Mouse (Mus musculus): ENCODE measurements around the gene Lmf1. TPM values are rescaled to one million over a fixed set of nuclear protein-coding genes. Genes with fewer than 3 reads are reported as not detected.

The Lmf1 gene
- polyA plus RNA-seq, 1 experiment from 2014 or later, result 24.2 TPM

DNA sequence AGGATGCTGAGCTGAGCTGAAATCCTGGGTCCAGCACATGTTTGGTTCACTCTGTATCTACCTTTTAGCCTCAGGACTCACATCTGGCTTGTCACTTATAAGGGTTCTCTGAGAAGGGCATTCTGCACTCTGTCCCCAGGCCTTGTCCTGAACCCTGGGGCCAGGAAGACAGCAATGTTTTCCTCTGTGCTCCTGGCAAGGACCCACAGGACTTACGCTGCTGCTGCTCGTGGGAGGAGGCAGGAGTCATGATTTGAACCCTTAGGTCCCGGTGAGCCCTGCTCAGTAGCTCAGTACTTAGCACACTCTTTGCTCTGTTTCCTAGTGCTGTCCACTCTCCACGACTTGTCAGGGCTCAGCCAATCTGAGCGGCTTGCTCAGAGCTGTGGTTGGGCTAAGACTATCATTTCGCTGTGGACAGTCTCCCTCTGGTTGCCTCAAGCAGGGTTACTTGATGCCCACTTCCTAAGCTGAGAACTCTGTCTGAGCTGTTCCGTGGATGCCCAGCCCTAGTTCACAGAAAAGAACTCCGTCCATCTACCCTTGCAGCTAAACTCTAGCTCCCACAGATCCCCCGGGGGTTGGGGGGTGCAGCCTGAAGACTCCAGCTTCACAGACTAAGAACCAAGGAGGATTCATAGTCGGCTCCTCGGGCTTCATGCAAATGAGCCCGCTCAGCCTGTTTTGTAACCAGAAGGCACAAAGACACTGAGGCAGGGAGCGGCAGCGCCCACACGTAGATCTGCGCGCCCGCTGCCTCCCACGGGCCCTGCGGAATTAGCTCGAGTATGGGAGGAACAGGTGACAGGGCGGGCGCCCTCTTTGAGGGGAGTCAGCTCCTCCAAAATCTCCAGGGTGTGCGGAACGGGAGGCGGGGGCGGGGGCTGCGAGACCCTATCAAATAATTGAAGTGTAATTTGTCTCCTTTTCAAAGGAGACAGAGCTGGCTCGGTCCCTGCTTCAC, 22.9 kb upstream of the Lmf1 start:
- peak overlapping the region; percentile 58 for H3K4me2 ChIP-seq (ENCODE audit: low read depth, low read length)
- WGBS, result 4% methylated on average over 29 of the region's 29 CpGs
- H3K9ac ChIP-seq (replicated peaks; ENCODE audit: low read depth, low read length), result peak overlapping the region; percentile 54
- no peaks in the 10 kb centered on the region for H3K9me3 ChIP-seq (ENCODE audit: control insufficient read depth, low read length)
- peak overlapping the region; percentile 74 for H3K27ac ChIP-seq (ENCODE audit: low read depth, low read length)
- peak overlapping the region; percentile 26 for H3K4me3 ChIP-seq (ENCODE audit: low read depth, low read length)
- no peaks in the 10 kb centered on the region for H3K36me3 ChIP-seq (ENCODE audit: control insufficient read depth, insufficient read depth, low read length)
- H3K4me1 ChIP-seq (ENCODE audit: control insufficient read depth, insufficient read depth, low read length), result peaks cover 18% of the 10 kb centered on the region
- H3K27me3 ChIP-seq (ENCODE audit: control insufficient read depth, insufficient read depth, low read length), result no peaks in the 10 kb centered on the region
- ATAC-seq (ENCODE audit: low read depth), result peak; percentile 59; the same call in 1 of the 2 replicates

DNA sequence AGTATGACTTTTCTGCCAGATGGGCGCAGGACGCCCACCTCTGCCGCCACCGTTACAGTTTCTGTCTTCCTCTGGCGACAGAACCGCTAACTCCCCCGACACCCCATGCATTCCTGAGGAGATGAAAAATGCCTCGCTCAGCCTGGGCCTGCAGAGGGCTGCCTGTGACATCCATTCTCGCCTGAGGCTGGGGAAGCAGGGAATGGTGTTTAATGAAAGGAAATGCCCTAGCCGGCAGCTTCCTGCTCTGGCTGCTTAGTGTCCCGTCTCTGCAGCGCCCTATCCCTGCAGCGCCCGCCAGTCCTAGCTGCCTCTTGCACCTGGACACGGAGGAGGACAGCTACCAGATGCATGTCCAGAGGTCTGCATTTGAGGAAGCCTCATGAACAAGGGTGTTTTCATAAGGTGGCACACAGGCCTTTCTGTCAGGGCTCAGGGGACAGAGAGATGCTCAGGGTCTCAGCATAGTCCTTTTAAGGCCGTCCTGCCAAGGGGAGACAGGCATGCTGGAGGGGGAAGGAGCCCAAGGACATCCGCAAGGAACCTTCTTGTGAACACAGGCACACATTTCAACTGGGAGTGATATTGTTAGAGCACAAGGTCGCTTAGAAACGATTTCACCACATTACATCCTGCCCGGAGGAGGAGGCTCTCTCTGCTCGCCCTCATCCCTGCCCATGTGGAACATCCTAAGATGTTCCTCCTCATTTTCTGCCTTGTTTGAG, 22.1 kb upstream of the Lmf1 start:
- ATAC-seq (ENCODE audit: low read depth), result peak; percentile 60; the same call in 1 of the 2 replicates
- peak overlapping the region; percentile 54 for H3K9ac ChIP-seq (replicated peaks; ENCODE audit: low read depth, low read length)
- no peaks in the 10 kb centered on the region for H3K36me3 ChIP-seq (ENCODE audit: control insufficient read depth, insufficient read depth, low read length)
- H3K9me3 ChIP-seq (ENCODE audit: control insufficient read depth, low read length), result no peaks in the 10 kb centered on the region
- 11% methylated on average over 21 of the region's 21 CpGs for WGBS
- H3K27me3 ChIP-seq (ENCODE audit: control insufficient read depth, insufficient read depth, low read length), result no peaks in the 10 kb centered on the region
- peak overlapping the region; percentile 26 for H3K4me3 ChIP-seq (ENCODE audit: low read depth, low read length)
- H3K27ac ChIP-seq (ENCODE audit: low read depth, low read length), result peak overlapping the region; percentile 74
- peaks cover 18% of the 10 kb centered on the region for H3K4me1 ChIP-seq (ENCODE audit: control insufficient read depth, insufficient read depth, low read length)
- H3K4me2 ChIP-seq (ENCODE audit: low read depth, low read length), result peak overlapping the region; percentile 58

DNA sequence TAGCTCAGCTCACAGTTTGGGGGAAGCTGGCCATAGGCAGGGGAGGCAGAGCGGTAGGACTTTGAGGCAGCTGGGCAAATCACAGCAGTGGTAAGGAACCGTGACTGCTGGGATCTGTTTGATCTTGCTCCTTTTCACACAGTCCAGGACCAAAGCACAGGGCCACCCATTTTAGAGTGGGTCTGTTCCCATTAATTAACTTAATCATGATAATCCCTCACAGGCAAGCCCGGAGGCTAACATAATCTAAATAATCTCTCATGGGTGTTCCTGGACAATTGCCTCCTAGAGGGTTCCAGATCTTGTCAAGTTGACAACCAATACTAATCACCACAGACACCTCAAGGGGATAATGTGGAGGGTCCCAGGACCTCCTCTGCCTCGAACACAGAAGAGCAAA, 19.3 kb upstream of the Lmf1 start:
- H3K4me1 ChIP-seq (ENCODE audit: control insufficient read depth, insufficient read depth, low read length), result peaks cover 21% of the 10 kb centered on the region
- 51% methylated on average over 4 of the region's 4 CpGs for WGBS

DNA sequence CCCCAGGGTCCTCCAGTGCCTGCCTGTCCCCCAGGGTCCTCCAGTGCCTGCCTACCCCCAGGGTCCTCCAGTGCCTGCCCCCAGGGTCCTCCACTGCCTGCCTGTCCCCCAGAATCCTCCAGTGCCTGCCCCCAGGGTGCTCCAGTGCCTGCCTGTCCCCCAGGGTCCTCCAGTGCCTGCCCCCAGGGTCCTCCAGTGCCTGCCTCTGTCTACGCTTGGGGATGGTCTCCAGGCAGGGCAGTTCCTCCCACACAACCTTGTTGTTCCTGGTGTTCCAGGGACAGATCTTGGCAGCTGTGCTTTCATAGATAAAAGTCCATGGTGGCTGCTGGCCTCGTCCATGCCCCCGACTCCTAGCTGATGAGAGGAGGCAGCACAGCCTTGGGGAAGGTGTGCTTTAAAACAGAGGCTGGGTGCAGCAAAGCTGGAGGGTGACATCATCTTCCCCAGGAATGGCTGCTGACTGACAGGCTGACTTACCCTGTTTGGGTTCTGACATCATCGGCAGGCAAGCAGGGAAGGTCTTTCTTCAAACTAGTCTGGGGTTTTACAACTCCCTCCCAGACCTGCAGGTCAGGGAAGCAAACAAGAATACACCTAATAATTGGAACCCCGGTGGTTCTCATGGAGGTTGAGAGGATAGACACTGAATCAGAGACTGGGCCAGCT, 18.2 kb upstream of the Lmf1 start:
- no peak overlapping the region for H3K4me3 ChIP-seq (ENCODE audit: low read depth, low read length)
- ATAC-seq (ENCODE audit: low read depth), result no peak
- no peaks in the 10 kb centered on the region for H3K36me3 ChIP-seq (ENCODE audit: control insufficient read depth, insufficient read depth, low read length)
- peak overlapping the region; percentile 69 for H3K27ac ChIP-seq (ENCODE audit: low read depth, low read length)
- peaks cover 22% of the 10 kb centered on the region for H3K4me1 ChIP-seq (ENCODE audit: control insufficient read depth, insufficient read depth, low read length)
- WGBS, result 45% methylated on average over 5 of the region's 5 CpGs
- H3K4me2 ChIP-seq (ENCODE audit: low read depth, low read length), result no peak overlapping the region
- no peaks in the 10 kb centered on the region for H3K9me3 ChIP-seq (ENCODE audit: control insufficient read depth, low read length)
- H3K9ac ChIP-seq (replicated peaks; ENCODE audit: low read depth, low read length), result no peak overlapping the region
- no peaks in the 10 kb centered on the region for H3K27me3 ChIP-seq (ENCODE audit: control insufficient read depth, insufficient read depth, low read length)

More for the DNA sequence above, 19.3 kb upstream of the Lmf1 start:
- Histone ChIP-seq H3K27ac (ENCODE audit: low read depth, low read length) (no peak overlapping the region), H3K9me3 (ENCODE audit: control insufficient read depth, low read length) (no peaks in the 10 kb centered on the region), H3K4me3 (ENCODE audit: low read depth, low read length) (no peak overlapping the region), H3K4me2 (ENCODE audit: low read depth, low read length) (no peak overlapping the region), H3K27me3 (ENCODE audit: control insufficient read depth, insufficient read depth, low read length) (no peaks in the 10 kb centered on the region), H3K9ac (replicated peaks; ENCODE audit: low read depth, low read length) (no peak overlapping the region), H3K36me3 (ENCODE audit: control insufficient read depth, insufficient read depth, low read length) (no peaks in the 10 kb centered on the region)
- no peak for ATAC-seq (ENCODE audit: low read depth)

DNA sequence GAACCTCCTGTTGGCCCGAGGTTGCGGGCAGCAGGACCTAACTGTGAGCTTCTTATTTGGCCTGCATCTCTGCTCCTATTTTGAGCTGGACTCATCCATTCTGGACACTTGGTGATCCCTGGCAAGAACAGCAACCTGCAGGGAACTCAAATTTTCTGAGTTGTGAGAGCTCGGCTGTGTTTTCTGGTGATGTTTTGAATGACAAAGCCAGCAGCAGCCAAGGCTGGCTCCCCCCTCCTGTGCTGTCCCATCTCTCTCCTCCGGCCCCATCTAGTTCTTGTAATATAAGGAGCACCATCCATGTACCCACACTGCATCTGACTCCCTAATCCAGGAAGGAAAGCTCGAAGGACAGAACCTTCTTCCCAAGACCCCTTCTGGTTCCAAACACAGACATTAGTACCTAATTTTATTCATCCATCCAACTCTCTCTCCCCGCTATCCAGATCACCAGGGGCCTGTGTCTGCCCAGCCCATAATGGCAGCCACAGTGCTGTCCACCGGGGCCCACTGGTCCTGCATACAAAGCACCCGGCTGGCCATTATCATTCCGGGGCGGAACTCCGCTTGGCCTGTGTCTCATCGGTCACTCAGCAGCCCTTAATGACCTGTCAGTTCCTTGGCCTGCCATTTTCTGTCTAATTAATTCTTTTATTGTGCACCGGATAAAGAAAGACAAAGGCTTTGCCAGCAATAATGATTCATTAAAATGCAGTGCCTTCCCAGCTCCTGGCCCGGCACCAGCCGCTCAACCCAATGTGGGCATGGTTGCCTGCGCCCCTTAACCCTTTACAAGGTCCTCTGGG, 17.5 kb upstream of the Lmf1 start:
- no peaks in the 10 kb centered on the region for H3K27me3 ChIP-seq (ENCODE audit: control insufficient read depth, insufficient read depth, low read length)
- H3K4me1 ChIP-seq (ENCODE audit: control insufficient read depth, insufficient read depth, low read length), result peaks cover 15% of the 10 kb centered on the region
- 17% methylated on average over 16 of the region's 16 CpGs for WGBS
- H3K9me3 ChIP-seq (ENCODE audit: control insufficient read depth, low read length), result no peaks in the 10 kb centered on the region
- ATAC-seq (ENCODE audit: low read depth), result peak; percentile 82
- H3K4me2 ChIP-seq (ENCODE audit: low read depth, low read length), result no peak overlapping the region
- H3K36me3 ChIP-seq (ENCODE audit: control insufficient read depth, insufficient read depth, low read length), result no peaks in the 10 kb centered on the region
- H3K27ac ChIP-seq (ENCODE audit: low read depth, low read length), result peak overlapping the region; percentile 69
- no peak overlapping the region for H3K9ac ChIP-seq (replicated peaks; ENCODE audit: low read depth, low read length)
- H3K4me3 ChIP-seq (ENCODE audit: low read depth, low read length), result no peak overlapping the region

DNA sequence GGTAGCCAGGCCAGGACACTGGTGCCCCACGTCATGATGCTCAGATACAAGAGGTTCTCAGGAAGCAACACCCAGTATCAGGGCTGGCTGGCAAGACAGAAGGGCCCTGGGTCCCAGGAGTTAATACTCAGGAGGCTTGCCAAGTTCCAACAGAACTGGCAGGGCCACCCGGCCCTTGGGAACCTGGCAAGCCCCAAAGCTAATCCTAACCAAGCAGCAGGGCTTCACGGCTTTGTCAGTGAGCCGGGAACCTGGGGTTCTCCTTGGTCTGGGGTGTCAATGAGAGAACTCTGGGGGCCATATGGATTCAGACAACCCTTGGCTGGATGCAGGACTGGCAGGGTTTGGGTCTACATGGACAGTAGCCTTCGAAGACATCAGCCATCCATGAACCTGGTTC, 14.4 kb upstream of the Lmf1 start:
- no peaks in the 10 kb centered on the region for H3K27me3 ChIP-seq (ENCODE audit: control insufficient read depth, insufficient read depth, low read length)
- H3K9ac ChIP-seq (replicated peaks; ENCODE audit: low read depth, low read length), result no peak overlapping the region
- H3K9me3 ChIP-seq (ENCODE audit: control insufficient read depth, low read length), result no peaks in the 10 kb centered on the region
- no peak overlapping the region for H3K4me2 ChIP-seq (ENCODE audit: low read depth, low read length)
- peak overlapping the region; percentile 39; the same call in 1 of the 2 replicates for H3K27ac ChIP-seq (ENCODE audit: low read depth, low read length)
- 76% methylated on average over 5 of the region's 5 CpGs for WGBS
- no peak overlapping the region for H3K4me3 ChIP-seq (ENCODE audit: low read depth, low read length)
- no peaks in the 10 kb centered on the region for H3K36me3 ChIP-seq (ENCODE audit: control insufficient read depth, insufficient read depth, low read length)
- H3K4me1 ChIP-seq (ENCODE audit: control insufficient read depth, insufficient read depth, low read length), result 0 out of 2 replicates have a peak, but pooled peaks cover 3% of the 10 kb centered on the region
- no peak for ATAC-seq (ENCODE audit: low read depth)

DNA sequence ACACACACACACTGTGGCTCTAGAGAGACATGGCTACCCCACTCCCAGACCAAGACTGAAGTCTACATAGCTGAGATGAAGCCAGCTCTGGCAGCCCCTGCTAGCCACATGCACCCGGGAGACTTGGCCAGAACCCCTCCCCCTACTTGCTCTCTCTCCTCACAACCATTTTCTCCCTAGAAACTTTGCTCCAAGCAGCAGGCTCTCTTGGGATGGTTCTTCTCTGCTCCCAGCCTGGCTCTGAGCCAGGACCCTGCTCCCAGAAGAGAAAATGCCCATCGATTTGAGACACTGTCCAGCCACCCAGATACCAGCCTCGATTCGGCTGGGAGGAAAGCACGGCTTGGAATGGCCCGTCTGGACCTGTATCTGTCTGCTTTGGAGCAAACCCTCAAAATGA, 13.6 kb upstream of the Lmf1 start:
- Histone ChIP-seq H3K27ac (ENCODE audit: low read depth, low read length) (no peak overlapping the region; the same call in 1 of the 2 replicates), H3K36me3 (ENCODE audit: control insufficient read depth, insufficient read depth, low read length) (no peaks in the 10 kb centered on the region), H3K4me3 (ENCODE audit: low read depth, low read length) (no peak overlapping the region), H3K4me2 (ENCODE audit: low read depth, low read length) (peak overlapping the region; percentile 6; the same call in 1 of the 2 replicates), H3K27me3 (ENCODE audit: control insufficient read depth, insufficient read depth, low read length) (peaks cover 7% of the 10 kb centered on the region), H3K9ac (replicated peaks; ENCODE audit: low read depth, low read length) (no peak overlapping the region), H3K9me3 (ENCODE audit: control insufficient read depth, low read length) (no peaks in the 10 kb centered on the region), H3K4me1 (ENCODE audit: control insufficient read depth, insufficient read depth, low read length) (peaks cover 9% of the 10 kb centered on the region; the same call in 1 of the 2 replicates)
- WGBS, result 23% methylated on average over 6 of the region's 6 CpGs
- ATAC-seq (ENCODE audit: low read depth), result no peak

Measured in neural tube, embryonic 14.5 days (tissue).